Mouse (Mus musculus) CH12F3 (cell line): ENCODE measurements around the gene Gm45234.
"Not testable (repeated sequence)": the region's sequence is repeated elsewhere in the genome, so short reads cannot be mapped to it uniquely, and the experiment has no call there.

Experiments
- in situ Hi-C: fragments of 300-500 bp; cut with MboI; formaldehyde crosslinking; loops from 2 replicates; pipeline ENCODE4 v1.14.3; 2020; ENCODE audit warnings: low sequenced_read_pairs

Gm45234 gene

GRCm38 (mm10) chr6:124755831-124756595 lies at the start of gene Gm45234, which contains the start of gene Atn1:
Gene Gm45234, minus strand, starts transcription at chr6:124756021.
Gene Atn1, minus strand, starts transcription at chr6:124756524.
- in situ Hi-C loops = no loop called here

DNA sequence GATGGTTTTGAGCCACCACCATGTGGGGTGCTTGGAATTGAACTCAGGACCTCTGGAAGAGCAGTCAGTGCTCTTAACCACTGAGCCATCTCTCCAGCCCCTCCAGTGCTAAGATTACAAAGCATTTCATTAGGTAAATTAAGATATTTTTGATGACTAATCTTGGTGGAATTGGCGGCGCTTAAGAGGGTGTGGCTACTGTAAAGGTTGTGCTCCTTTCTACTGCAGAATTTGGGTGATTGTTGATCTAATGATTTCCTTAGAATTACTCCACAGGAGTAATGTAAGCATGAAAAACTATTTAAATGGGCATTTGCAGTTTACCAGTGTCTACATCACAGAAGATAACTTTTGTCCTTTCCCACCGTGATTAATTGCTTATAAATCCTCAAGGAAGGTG lies 48.5 kb upstream of the Gm45234 start:
- in situ Hi-C loops = no loop called here

DNA sequence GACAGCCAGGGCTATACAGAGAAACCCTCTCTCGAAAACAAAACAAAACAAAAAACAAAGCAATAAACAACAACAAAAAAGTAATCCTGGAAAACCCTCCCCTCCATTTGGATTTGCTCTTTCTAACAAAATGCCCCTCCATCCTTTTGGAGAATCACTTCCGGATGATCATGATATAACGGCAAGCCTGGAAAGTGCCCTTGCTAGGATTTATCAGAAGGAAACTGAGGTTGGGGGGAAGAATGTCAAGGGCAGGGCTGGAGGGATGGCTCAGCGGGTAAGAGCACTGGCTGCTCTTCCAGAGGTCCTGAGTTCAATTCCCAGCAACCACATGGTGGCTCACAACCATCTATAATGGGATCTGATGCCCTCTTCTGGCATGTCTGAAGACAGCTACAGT lies 47.9 kb upstream of the Gm45234 start:
- in situ Hi-C loops = not testable (repeated sequence)

GRCm38 (mm10) chr6:124803061-124803460 lies 47.2 kb upstream of the Gm45234 start:
- in situ Hi-C loops = no loop called here

DNA sequence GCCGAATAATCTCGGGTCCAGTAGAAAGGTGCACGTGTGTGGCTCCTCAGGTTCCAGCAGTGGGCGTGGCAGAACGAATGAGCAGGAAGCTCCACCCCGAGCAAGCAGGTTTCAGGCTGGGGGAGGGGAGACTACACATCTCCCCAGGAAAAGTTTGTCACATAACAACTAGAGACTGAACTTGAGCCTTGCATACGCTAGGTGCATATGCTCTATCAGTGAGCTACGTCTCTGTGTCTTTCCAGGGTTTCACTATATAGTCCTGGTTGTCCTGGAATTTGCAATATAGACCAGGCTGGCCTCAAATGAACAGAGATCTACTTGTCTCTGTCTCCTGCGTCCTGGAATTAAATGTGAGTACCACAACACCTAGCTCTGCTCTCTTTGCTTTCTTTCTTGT lies 46.6 kb upstream of the Gm45234 start:
- in situ Hi-C loops = not testable (repeated sequence)

GRCm38 (mm10) chr6:124796200-124796599 lies 40.4 kb upstream of the Gm45234 start:
- in situ Hi-C loops = no loop called here

- in situ Hi-C loops = no loop called here
Measured at GRCm38 (mm10) chr6:124795781-124796180, 40.0 kb upstream of the Gm45234 start.

DNA sequence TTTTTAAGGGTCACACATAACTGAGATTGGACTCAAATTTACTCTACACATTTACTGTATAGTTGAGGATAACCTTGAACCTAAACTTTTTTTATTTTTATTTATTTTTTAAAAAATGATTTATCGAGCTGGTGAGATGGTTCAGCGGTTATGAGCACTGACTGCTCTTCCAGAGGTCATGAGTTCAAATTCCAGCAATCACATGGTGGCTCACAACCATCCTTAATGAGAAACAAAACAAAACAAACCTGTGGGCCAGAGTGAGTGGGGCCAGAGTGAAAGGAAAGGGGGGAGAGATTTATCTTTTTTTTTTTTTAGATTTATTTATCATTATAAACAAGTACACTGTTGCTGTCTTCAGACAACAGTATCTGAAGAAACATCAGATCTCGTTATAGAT lies 36.1 kb upstream of the Gm45234 start:
- in situ Hi-C loops = no loop called here

DNA sequence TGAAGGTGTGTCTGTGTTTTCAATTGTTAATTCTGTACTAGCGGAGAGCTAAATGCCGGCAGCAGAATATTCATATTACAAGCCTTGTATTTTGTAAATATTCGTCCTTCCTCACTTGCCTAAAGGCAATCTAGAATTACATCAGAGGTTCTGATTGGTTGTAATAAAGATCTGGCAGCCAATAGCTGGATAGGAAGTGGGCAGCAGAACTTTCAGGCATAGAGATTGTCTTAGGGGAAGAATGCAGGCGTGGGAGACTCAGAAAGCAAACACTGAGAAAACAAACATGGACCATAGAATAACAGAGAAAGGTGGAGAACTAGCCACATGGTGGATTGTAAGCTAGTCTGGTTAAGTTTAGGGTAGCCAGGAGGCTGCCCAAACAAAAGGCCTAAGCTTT lies 34.3 kb upstream of the Gm45234 start:
- in situ Hi-C loops = no loop called here

GRCm38 (mm10) chr6:124789519-124789918 lies 33.7 kb upstream of the Gm45234 start:
- in situ Hi-C loops = no loop called here

- in situ Hi-C loops = no loop called here
Measured at GRCm38 (mm10) chr6:124787722-124788121, 31.9 kb upstream of the Gm45234 start.

DNA sequence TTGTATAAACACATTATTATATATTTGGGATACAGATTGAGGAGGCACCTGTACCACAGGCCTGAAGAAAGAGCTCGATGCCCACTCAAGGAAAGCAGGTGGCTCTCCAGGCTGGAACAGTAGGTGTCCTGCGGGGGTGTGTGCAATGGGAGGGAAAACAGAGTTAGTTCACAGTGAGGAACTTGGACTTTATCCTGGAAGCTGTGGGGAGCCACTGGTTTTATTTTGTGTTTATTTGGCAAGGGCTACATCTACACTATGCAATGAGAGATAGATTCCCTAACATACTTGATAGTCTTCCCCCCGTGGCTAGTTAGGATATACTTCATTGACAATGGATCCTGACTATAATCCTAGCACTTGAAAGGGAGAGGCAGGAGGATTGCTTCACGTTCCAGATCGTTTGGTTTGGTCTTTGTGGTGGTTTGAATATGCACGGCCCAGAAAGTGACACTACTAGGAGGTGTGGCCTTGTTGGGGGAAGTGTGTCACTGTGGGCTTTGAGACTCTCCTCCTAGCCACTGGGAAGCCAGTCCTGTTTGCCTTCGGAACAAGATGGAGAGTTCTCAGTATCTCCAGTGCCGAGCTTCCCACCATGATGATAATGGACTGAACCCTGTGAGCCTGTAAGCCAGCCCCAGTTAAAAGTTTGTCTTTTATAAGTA lies 31.1 kb upstream of the Gm45234 start:
- in situ Hi-C loops = no loop called here

DNA sequence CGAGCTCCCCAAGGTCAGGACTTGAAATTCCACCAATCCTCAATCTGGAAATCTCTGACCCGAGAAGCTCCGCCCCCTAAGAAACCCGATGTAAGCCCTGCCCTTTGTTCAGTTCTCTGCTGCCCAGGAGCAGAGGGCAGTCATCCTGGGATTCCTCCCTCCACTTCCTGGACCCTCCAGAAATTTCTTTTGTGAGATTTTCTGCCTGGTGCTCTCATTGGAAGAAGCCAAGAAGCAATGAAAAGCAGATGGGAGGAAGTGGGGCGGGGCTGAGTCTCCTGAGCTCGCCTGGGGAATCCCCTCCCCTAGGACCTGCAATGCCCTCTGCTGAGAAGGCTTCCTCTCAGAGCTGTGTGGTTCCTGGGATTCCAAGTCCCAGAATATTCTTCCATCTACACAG lies 26.6 kb upstream of the Gm45234 start:
- in situ Hi-C loops = no loop called here

GRCm38 (mm10) chr6:124780917-124781316 lies 25.1 kb upstream of the Gm45234 start:
- in situ Hi-C loops = no loop called here

DNA sequence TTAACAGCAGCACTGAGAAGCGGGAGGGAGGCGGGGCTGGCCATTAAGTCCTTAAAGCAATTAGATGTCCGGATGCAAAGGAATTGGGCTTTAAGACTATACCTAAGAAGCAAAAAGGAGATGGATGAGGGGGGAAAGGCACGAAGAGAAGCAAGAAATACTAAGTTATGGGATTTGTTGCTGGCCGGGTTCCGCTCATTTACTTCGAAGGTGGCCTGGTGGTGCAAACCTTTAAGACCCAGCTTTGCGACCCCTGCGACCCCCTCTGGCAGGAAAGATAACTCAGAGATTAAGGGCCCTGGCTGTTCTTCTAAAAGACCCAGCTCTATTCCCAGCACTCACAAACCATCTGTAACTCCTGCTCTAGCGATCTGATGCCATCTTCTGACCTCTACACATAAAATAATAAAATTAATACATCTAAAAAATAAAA lies 24.2 kb upstream of the Gm45234 start:
- in situ Hi-C loops = no loop called here

DNA sequence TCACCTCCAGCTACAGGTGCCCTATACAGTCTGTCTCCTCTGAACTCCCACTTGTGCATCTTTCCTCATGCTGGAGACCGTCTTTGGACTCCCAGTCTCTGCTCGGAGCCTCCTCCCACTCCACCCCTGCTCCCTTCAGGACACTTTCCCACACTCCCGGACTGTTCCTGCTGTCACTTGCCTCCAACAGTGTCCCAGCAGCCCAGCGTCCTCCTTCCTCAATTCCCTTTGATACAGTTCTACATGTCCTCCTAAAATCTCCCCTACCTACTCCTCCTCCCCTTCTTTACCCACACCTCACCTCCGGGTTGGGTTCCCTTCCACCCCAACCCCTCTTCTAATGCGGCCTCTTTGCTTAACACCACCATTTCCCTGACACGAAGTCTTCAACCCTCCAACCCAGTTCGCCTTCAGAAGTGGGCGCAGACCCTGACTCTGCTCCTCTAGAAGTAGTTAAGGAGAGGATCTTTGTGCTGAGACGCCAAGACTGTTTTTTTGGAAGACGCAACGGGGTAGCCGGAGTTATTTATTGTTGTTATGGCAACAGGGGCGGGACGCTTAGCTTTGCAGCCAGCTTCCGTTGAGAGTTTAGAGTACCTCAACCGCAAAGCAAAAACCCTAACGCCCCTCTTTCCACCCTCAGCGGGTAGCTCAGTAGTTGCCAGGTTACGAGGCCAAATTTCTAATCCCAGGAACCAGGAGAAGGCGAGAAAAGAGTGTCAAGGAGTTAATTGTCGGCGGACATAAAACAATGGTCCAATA lies 23.6 kb upstream of the Gm45234 start, which contains the start of gene Lrrc23:
Gene Lrrc23 (minus strand): TSS at position 506 of the 762 bp plus-strand sequence.
- in situ Hi-C loops = no loop called here

DNA sequence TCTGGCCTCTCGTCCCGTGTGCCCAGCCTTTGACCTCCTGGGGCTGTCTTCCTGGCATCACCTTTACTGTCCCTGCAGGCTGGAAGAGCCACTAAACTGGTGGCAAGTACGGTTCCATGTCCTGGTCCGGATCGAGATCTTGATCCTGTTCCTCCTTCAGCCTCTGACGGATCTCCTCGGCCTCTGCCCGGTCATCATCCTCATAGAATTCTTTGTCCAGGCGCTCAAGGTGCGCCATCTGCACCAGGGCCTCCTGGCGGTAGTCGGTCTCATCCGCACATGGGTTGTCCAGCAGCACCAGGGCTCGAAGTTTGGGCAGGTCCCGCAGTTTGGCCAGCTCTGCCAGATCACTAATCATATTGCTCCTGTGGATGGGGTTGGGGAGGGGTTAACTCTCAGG lies 14.7 kb upstream of the Gm45234 start:
- in situ Hi-C loops = no loop called here

DNA sequence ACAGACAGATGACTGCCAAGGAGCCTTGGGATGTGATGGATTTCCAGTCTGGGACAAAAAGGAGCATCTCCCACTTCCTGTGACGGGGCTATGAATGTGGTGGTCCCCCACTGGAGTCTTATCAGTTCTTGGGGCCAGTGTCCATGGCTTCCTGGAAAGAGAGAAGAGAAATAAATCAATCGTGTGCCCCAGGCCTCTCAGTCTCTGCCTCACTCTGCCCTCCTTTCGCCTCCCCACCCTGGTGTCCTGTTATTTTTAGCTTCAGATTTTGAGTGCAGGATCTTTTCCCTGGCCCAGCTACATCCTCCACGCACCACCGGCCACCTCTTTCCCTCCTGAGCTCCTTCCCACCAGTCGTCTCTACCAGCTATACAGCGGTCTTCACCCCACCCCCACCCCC lies 14.2 kb upstream of the Gm45234 start:
- in situ Hi-C loops = no loop called here

- in situ Hi-C loops = no loop called here
Measured at GRCm38 (mm10) chr6:124769101-124769765, 13.4 kb upstream of the Gm45234 start, which contains the start of gene Eno2. Gene Eno2, minus strand, starts transcription at chr6:124769673.

DNA sequence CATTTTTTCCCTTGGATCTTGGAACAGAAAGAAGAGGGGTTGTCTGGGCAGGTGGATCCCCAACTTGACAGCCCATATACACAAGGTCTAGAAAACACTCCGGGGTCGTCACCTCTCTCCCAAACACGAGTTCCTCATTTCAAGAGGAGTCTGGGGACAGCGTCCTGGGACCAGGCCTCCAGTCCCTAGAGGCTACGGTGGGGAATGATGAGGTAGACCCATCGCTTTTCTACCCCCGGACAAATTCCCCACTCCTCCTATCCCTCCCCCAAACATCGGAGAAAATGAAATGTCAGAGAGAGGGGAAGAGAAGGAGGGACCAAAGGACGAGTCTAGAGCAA lies 12.9 kb upstream of the Gm45234 start:
- in situ Hi-C loops = no loop called here
